In genomic region chr9:80293056-80293584, GRCm38 (mm10) we compare ENCODE assay signal across 8 mouse cellular contexts.
DNase-seq lines count a peak whose midpoint lies in the region; ATAC-seq and TF ChIP-seq lines count a peak whose summit lies in the region.

No protein-coding gene starts in this region.

- H3K36me3 ChIP-seq in lung, postnatal 0 days (ENCODE audit: insufficient read depth, low read length): peaks cover 19% of the 10 kb centered on the region; the same call in 1 of the 2 replicates

- no peak for TF ChIP-seq EP300 in lung, postnatal 0 days (IDR thresholded peaks at IDR 0.05)

- no peak overlapping the region for H3K9ac ChIP-seq in lung, postnatal 0 days (replicated peaks; ENCODE audit: low read depth)

- H3K9me3 ChIP-seq in lung, postnatal 0 days (ENCODE audit: low read length): no peaks in the 10 kb centered on the region

- no peak overlapping the region for H3K4me2 ChIP-seq in lung, postnatal 0 days (replicated peaks; ENCODE audit: low read depth, low read length)

- no peaks in the 10 kb centered on the region for H3K27me3 ChIP-seq in lung, postnatal 0 days (replicated peaks; ENCODE audit: insufficient read depth, low read length)

- 52% methylated on average over 2 of the region's 2 CpGs for WGBS in lung, postnatal 0 days

- ATAC-seq in lung, postnatal 0 days: no peak
- ATAC-seq in cerebellum, adult (ENCODE audit: insufficient number of reproducible peaks, low FRiP score, low TSS enrichment): no peak

- no peak overlapping the region for H3K4me3 ChIP-seq in lung, postnatal 0 days (ENCODE audit: low read depth, low read length)

- DNase-seq in cerebellum, postnatal 14 days: peak; percentile 26 to 48
- no peak for DNase-seq in cerebellum, adult 18-20 months
- peak; percentile 56 for DNase-seq in lung, postnatal 0 days (ENCODE audit: low spot score)
- DNase-seq in lung, postnatal 14 days: no peak
- peak; percentile 11 for DNase-seq in fibroblast of lung, adult 2 months (ENCODE audit: low read depth)
- peak; percentile 60 for DNase-seq in retina, postnatal 1 day
- no peak for DNase-seq in adrenal gland, postnatal 4 days (ENCODE audit: low spot score in 2 of 2)

- H3K4me1 ChIP-seq in lung, postnatal 0 days (ENCODE audit: insufficient read depth, low read depth, low read length): no peaks in the 10 kb centered on the region

- peak; percentile 62 for TF ChIP-seq CTCF in lung, postnatal 0 days (IDR thresholded peaks at IDR 0.05)

- no peak overlapping the region for H3K27ac ChIP-seq in lung, postnatal 0 days (ENCODE audit: low read length)

Comparison
In these comparisons a context has a peak if more than half of its experiments do, and no peak if none do; other contexts are left out.
1. DNase-seq: peak in cerebellum, postnatal 14 days (2 of 2), lung, postnatal 0 days (single experiment), fibroblast of lung, adult 2 months (single experiment) and retina, postnatal 1 day (single experiment); none in cerebellum, adult 18-20 months (0 of 2), lung, postnatal 14 days (single experiment) and adrenal gland, postnatal 4 days (0 of 2).